Mouse (Mus musculus) embryonic fibroblast, embryonic 13.5 days (primary cell): ENCODE data around the gene Zfp704. TPM values are rescaled to one million over a fixed set of nuclear protein-coding genes. Genes with fewer than 3 reads are reported as not detected.

ENCODE experiments used
- H3K27ac ChIP-seq: 2 replicates; pipeline ENCODE4 v1.5.1; 2012; ENCODE audit warnings: low read length, control low read depth, inconsistent platforms; ENCODE audit not compliant: insufficient read depth
- H3K4me1 ChIP-seq: 2 replicates; pipeline ENCODE4 v1.6.1; 2011; ENCODE audit warnings: low read length; ENCODE audit not compliant: control insufficient read depth, insufficient read depth
- H3K4me3 ChIP-seq: 2 replicates; pipeline ENCODE4 v1.5.1; 2011; ENCODE audit warnings: mild to moderate bottlenecking, control low read depth, low read length; ENCODE audit not compliant: insufficient read depth
- CTCF ChIP-seq: IDR thresholded peaks from 2 replicates; pipeline ENCODE4 v1.5.1; 2011; ENCODE audit warnings: mild to moderate bottlenecking, control low read depth, low read length, moderate library complexity, borderline replicate concordance; ENCODE audit not compliant: insufficient read depth
- POLR2A ChIP-seq: IDR thresholded peaks from 2 replicates; pipeline ENCODE4 v1.6.1; 2011; ENCODE audit warnings: low read depth, mild to moderate bottlenecking, control low read depth, low read length, moderate library complexity
- polyA plus RNA-seq: library from polyadenylated mRNA; stranded (reverse); fragments of >200 nt; gene quantifications from 2 replicates; pipeline ENCODE4 v1.2.4, GENCODE M21; 2011; ENCODE audit warnings: low read depth; ENCODE audit not compliant: missing spikeins, insufficient read length

Gene Zfp704
- polyA plus RNA-seq, 1 experiment: 8.2 TPM

DNA sequence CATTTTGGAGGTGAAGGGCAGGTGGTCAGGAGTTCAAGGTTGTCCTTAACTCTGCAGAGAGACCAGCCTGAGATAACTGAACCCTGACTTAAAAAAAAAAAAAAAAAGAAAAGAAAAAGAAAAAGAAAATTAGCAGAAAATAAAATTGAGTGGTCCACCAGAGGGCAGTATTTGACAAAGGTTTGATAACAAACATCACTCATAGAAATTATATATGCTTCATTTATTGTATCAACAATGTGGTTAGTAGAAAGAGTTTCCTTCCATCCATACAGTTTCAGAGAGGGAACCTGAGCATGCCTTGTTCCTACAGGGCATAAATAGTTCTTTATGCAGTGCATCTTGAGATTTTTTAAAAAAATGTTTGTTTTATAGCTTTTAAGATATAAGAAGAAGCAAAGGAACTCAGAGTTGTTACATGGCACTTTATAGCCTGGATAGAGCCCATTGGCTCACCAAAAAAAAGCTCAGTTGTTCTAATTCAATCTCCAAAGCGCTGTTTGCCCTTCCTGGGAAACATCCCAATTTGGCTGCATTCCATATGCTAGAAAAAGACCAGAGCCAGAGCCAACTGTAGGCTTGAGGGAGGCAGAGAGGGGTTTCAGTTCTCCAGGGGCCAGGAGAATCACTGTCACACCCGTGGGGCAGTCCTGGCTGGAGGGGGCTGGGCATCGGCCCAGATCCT lies 209.5 kb downstream of the Zfp704 start:
- no peak overlapping the region for H3K4me3 ChIP-seq
- peaks cover 3% of the 10 kb centered on the region for H3K4me1 ChIP-seq
- no peak for TF ChIP-seq CTCF
- H3K27ac ChIP-seq: no peak overlapping the region

DNA sequence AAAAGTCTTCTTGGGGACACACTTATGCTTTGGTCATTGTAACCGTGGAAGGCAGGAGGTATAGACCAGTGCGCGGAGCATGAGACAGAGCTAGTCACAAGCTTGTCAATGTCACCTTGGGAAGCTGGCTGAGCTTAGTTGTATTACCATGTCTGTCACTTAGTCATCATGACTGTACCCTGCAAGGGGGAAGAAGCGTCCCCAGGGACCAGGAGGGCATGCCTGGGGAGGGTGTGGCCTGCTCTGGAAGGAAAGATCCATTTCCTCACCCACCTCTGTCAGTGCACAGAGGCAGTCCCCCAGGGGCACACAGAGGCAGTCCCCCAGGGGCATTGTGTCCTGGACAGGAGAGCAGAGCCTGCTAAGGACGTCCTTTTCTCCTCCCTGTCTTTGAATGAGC lies 211.6 kb downstream of the Zfp704 start:
- H3K4me3 ChIP-seq: no peak overlapping the region
- TF ChIP-seq CTCF: no peak
- TF ChIP-seq POLR2A: no peak
- peaks cover 3% of the 10 kb centered on the region for H3K4me1 ChIP-seq
- no peak overlapping the region for H3K27ac ChIP-seq
